Mouse (Mus musculus) gastrocnemius, postnatal 10 days (tissue): ENCODE data around the gene Jam2. TPM values are rescaled to one million over a fixed set of nuclear protein-coding genes. Genes with fewer than 3 reads are reported as not detected.
A peak's percentile ranks its signal among the peaks of the same experiment; 100 is the strongest.

Experiments
- DNase-seq: peaks from one replicate; pipeline ENCODE4 v3.0.0; 2021; ENCODE audit warnings: mixed read lengths
- long read RNA-seq, 2 experiments: library from polyadenylated mRNA; stranded (forward); transcript quantifications; one replicate each; pipeline ENCODE4 v2.0.0; 2021
- total RNA-seq, 2 experiments: library from RNA; stranded (reverse); gene quantifications; 2 replicates each; pipeline ENCODE4 v1.2.3; 2021

The Jam2 gene
- 10 to 100 TPM; 24.3 to 25.4 TPM for total RNA-seq
- long read RNA-seq, experiment 1, partial matches to known transcripts: 0 of 7 reads
- long read RNA-seq, experiment 1, other reads (novel, unspliced or antisense): 6 of 7 reads
- long read RNA-seq, experiment 2, partial matches to known transcripts: 0 of 7 reads
- long read RNA-seq, experiment 2, other reads (novel, unspliced or antisense): 6 of 7 reads

DNA sequence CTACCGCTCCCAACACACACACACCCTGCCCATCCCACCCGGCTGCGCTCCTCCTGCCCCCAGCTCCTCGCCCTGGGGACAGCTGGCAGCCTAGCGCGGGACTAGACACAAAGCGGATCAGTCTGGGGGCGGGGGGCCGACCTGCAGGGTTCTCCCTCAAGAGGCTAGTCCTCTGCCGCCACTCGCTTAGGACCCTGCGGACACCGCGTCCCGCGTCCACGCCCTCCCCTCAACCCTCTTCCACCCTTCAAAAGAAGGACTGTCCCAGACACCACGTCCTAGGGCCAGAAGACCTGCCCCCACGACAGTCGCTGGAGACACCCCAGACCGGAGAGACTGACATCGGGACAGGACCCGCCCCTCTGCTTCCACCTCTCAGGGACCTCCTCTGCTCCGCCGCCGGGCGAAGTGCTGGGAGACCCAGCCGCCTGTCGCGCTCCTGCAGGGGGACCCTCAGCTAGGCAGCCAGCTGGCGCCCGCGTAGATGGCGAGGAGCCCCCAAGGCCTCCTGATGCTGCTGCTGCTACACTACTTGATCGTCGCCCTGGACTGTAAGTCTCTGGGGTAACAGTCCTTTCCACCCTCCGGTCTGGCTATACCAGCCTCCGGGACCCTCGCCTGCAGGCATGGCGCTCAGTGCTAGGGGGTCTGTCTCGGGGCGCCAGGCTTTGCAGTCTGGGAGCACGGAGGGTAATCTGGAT, at the start of gene Jam2:
TSS of gene Jam2 (plus strand) at position 121 of the 701 bp plus-strand sequence.
- DNase-seq: peak; percentile 56

DNA sequence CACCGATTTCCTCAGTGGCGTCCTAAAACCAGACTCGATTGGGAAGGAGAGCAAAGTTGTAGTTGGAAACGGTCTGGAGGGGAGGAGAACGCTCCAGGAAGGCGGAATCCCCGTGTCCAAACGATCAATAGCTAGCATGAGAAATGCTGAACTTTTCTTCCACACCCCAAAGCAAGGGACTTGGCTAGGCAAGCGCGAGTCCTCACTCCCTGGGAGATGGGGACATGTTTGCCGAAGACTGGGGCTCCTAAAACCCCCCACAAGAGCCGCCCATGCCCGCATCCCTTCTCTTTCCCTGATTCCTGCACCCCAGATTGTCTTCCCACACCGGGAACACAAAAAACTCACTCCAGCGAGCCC, 39.1 kb upstream of the Jam2 start:
- DNase-seq: no peak

DNA sequence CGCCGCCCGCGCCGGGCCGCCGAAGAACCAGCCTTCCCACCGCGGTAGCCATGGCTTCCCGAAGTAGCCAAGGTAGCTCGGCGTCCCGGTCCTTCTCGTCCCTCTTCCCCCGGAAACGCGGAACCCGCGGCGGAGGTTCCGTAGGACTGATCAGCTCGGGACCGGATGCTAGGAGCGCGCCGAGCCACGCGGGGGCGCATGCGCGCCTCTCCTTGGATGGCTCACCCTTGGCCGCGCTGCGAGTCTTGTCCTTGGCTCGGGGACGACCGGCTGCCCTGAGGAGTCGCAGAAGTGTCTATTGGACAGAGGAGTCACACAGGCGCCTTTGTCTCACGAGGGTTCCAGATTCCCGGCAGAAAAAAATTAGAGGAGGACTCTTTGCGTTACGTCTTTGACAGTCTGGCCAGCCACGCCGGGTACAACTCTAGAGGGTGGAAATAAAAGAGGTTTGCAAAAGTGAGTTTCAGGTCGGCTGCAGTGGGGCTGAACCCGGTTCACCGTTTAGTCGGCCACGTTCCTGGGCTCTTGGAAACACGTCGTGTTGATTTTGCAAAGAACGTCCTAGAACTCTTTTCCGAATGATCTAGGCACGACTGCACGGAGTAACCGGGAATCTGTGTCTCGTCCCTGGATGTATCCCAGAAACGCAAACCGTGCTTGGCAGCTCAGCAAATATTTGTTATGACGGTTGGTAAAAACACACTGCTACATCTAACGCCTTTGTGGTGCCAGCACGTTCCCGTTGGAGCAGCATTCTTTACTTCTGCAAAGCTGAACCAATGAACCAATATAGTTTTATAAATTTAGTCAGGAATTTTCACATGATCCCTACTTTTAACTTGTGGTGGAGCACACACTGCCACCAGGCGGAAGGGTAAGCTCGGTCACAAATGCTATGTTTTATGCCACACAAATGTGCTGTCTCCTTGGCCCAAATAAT, 38.5 kb upstream of the Jam2 start, which contains the start of gene Mrpl39:
TSS of gene Mrpl39 (minus strand) at position 577 of the 940 bp plus-strand sequence.
- DNase-seq: peak; percentile 98

DNA sequence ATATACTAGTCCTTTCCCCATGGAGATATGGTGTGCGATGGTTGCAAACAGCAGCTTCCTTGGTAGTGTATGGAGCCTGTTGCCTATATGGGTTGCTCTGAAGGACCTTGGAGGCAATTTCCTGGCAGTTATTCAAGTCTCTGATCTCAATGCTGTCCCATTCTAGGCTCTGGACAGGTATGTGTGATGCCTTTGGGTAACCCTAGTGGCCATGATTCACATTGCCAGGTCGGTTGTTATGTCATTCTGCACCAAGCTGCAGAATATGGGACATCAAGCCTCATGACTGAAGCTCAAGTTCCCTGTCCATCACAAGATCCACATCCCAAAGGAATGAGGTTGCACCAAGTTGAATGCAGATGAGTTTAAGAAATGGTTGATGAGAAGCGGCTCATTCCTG, 36.6 kb upstream of the Jam2 start:
- no peak for DNase-seq

DNA sequence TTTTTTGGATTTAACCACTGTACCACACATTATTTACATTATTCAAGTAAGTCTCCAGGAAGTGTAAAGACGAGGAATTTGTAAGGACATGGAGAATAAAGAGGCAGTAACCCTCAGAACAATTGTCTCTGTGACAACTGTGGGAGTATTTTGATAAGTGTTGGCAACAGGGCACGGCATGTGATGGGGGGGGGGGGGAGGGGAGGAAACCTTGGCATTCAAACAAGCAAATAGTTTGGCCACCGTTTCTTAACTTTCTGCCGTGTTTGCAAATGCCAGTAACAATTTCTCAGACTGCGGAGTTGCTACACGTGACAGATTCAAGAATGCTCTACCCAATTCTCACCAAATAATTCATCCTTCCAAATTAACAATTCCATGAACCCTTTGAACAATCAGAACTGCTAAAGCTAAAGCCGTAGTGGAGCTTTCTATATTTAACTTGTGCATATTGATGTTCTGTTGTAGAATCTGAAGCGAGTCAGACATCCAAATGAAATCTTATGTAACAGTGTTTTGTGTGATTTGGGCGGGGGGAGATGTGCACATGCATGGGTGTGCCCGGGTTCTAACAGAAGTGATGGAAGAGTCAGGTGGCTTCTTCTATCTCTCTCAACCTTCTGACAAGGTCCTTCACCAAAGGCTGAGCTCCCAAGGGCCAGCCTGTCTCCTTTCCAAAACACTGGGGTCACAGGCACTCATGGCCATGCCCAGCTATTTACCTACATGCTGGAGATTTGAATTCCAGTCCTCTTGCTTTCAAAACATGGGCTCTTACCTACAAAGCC, 29.0 kb upstream of the Jam2 start:
- DNase-seq: no peak

DNA sequence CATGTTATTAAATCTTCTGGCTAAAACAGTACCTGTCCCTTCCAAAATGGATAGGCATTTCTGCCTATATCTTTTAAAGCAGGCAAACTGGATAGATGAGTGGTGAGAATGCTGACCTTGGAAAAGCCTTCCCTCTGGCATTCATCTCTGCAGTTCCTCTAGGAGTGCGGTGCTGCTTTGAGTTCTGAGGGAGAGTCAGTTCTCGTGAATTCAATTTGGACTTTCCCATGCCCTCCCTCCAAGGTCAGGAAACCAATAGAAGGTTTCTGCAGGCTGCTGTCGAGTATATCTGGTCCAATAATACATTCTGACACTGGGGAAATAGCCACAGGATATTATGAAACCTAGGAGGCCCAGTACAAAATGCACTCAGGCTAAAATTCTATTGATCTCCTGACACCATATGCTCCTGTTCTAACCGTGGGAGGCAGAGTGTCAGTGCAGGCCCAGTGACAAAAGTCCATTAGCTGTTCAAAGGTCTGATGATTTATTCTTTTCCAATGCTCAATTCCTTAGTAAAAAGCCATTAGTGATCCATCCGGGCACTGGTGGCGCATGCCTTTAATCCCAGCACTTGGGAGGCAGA, 28.1 kb upstream of the Jam2 start:
- no peak for DNase-seq

DNA sequence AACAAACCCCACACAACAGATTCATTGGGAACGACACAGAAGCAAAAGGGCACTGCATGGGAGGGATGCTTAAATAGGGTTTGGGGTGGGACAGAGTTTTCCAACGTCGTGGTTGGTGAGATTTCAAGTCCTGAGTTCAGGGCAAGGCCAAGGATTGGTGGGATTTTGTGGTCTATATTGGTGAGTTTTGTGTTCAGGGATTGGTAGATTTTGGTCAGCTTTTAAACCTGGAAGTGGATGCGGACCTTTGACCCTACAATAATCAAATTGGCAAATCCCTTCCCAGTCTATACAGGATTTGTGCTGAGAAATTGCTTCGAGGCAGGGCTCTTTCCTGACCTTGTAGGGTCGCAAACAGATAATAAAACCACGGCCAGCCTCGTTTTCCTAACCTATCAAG, 6.0 kb upstream of the Jam2 start:
- DNase-seq: no peak

DNA sequence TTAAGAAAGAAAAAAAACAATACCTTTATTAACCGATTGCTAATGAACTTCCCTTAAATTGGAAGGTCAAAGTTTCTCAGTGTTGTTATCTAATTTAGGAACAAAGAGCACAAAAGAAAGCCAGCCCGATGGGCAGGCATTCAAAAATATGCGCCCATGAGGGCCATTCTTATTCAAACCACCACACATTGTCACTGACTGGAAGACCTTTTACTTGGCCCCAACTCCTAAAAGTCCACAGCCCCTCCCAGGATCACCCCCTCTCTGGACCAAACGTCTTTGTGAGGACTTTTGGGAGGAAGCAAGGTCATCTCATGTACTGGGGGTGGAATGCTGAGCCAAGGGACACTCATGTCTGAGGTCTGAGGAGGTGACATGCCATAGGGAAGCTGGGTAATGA, 4.7 kb upstream of the Jam2 start:
- no peak for DNase-seq

DNA sequence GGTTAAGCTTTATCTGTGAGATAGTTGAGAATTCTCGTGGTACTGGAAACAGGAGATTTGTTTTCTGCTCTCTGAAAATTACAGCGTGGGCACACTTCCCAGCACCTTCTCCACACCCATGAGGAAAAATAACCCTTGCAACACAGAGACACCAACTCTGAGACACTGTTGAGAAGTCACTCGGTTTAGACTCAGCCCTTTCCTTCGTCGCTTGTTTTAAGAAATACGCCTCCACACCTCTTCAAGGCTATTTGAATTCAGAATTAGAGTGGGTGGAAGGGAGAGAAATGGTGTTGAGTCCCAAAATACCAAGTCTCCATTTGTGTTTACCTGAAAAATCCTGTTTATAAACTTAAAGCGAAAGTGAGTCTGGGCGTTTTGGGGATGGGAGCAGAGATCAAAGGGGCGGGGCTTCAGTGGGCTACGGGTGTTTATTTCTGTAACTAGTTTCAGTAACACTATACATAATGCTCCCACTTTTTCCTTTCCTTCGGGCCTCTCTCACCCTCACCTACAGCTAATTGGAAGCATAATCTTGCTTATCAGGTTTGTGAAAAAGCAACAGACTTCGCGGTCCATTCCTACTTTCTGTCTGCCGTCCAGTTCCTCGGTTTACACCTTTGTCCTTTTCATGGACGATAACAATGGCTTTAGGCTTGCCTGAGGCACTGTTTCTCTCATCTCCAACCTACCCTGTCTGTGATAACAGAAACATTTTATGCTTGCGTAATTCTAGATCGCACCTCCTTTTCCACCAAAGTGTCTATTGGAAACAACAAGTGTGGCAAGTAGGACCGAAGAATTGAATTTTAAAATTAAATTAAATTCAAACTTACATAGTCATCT, 4.1 kb upstream of the Jam2 start:
- DNase-seq: no peak

DNA sequence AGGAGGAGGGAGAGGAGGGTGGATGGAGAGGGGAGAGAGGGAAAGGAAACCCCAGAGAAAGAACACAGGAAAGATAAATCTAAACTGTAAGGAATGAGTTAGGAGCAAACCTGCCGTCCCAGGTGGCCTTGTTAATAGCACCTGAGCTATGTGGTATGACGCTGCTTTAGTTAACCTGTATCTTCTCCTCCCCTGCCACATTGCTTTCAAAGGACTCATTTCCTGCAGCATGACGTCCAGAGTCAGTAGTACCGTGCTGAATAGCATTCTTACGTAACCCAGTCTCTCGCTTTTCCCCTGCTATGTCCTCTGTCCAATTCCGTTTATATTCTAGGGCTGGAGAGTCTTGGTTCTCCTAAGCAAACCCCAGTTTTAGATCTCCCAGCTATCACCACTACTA, 3.0 kb upstream of the Jam2 start:
- DNase-seq: no peak

DNA sequence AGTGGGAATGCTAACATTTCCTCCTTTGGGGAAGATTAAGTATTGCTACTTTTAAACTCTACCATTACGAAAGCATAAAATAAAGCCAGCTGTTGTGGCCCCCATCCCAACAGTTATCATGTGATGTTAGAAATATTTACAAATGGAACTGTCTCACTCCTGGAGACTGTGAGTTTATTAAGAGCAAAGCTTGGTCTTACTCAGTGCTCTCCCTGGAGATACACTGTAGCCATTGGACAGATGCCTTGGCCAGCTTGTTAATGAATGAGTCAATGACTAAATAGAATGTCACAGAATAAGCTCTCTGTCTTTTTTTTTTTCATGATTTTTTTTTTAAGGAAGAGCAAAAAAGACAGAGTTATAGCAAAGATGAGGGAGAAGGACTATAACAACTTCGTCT, 2.5 kb upstream of the Jam2 start:
- DNase-seq: peak; percentile 16

DNA sequence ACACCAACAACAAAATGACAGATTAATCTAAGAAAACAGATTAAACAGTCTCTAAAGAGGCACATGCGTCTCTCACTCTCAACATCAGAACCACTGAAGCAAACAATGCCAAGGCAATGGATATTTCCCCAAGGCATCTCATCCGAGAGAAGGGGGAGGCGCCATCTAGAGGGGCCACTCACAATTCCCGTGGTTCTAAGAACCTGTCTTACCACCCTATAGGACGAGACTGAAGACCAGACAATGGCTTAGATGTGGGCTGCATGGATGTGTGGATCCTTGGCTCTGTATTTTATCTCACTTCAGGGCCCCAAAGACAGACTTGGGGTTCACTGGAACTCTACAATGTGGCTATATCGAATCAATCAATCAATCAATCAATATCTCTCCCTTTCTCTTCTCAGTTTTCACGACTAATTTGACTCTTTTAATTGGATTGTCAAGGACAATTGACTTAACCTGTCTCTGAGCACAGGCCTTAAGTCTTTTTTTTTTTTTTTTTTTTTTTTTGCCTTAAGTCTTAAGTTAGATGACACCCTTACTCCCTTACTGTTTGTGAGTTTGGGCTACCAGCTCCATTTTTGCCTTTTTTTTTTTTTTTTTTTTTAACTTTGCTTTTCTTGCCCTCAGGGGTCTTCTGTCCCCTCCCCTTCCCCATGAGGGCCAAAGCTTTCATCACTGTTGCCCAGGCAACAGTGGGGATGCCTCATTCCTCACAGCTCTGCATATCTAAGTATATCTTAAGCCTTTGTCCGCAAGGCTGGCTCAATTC, 1.2 kb upstream of the Jam2 start:
- no peak for DNase-seq

DNA sequence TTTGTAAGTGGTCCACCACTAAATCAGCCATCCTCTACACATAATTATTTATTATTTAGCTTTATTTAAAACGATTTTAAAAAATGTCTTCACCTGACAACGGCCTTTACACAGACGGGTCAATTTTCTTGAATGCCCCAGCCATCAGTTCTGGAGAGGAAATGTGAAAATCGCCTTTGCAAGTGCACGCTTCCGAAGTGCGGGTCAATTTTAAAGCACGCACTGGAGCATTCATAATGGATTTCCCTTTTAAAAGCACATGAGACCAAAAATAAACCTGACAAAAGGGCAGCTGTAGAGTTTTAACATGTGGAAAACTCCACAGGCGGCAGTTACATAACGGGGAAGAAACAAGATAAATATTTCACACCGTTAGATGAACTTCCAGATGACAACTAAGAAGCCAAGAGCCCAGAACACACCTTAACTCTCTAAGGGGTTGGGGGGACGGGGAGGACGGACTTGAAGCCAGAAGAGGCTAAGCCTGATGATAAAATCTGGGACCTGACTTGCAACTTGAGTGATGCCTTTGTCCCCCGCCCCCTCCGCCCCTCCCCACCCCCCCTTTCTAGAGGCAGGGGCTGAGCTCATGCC, 558 bp upstream of the Jam2 start:
- no peak for DNase-seq

DNA sequence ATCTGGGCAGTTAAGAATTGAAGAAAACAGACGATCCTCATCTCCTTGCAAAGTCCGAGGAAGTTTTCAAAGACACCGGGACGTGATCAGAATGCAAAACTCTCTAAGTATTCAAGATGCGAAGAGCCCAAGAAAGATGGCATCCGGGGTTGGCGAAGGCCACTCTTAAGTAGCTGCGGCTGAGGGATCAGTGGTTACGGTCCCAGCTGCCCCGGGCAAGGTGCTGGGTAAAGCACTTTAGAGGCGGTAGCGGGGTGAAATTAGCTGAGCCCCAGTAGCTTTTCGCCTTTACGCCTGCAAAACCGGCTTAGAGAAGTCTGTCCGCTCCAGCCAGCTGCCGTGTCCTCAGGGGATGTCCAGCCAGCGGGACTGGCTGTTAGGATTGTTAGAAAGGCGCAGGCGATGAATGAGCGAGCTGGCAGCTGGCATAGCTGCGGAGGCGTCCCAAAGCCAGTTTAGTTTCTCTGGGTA, 873 bp downstream of the Jam2 start:
- DNase-seq: peak; percentile 37

DNA sequence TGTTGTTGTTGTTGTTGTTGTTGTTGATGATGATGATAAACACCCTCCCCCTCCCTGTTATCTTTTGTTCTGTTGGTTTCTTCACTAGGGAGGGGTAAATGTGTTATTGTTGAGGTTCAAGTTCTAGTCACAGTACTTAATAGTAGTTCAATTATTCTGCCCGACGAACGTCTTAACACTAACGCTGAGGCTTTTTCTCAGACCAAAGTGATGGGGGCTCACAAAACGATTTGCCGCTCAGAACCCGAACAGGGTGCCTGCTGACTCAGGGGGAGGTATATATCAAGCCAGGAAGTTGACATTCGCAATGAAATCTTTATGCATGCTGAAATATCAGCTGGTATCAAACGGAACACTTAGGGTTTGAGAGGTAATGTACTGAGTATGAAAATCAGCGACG, 1.4 kb downstream of the Jam2 start:
- DNase-seq: no peak

DNA sequence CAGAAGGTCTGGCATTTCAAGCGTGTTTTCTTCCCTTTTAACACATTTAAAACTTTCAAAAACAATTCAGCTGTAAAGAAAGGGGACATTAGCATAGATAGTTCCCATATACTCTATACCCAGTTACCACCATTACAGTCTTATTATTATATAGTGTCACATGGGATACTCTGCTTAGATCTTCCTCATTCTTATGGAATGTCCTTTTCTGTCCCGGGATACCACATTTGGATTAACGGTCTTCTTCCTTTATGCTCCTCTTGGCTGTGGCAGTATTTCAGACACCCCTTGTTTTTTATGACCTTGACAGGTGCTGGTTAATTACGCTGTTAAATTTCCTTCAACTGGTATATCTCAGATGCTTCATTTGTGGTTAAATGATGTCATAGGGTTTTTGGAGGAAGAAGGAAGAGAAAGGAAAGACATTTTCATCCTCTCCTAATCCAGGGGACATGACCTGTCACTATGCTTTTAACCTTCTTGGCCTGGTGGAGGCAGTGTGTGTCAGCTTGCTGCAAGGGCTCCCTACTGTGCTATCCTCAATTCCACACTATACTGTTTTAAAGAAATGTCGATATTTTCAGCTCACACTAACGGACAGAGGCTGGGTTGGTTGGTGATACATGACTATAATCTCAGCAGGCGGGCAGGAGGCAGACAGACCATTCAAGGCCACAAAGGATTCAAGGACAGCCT, 2.3 kb downstream of the Jam2 start:
- DNase-seq: no peak

DNA sequence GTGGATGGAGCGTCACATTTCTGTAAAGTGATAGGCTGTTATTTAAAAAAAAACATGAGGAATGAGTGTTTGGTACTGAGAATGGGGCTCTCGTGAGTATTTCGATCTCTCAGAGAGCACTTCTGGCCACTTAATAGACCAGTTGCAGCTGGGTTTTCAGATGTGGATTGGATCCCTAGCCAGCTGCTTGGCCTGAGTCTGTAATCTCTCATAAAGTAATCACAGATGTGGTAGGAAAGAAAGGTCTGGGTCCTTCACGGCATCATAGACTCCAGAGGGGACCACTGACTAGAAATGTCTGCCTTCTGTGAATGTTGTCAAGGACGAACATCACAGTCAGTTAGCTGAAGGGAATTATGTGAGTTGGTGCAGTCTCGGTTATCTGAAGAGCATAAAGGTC, 4.5 kb downstream of the Jam2 start:
- no peak for DNase-seq

DNA sequence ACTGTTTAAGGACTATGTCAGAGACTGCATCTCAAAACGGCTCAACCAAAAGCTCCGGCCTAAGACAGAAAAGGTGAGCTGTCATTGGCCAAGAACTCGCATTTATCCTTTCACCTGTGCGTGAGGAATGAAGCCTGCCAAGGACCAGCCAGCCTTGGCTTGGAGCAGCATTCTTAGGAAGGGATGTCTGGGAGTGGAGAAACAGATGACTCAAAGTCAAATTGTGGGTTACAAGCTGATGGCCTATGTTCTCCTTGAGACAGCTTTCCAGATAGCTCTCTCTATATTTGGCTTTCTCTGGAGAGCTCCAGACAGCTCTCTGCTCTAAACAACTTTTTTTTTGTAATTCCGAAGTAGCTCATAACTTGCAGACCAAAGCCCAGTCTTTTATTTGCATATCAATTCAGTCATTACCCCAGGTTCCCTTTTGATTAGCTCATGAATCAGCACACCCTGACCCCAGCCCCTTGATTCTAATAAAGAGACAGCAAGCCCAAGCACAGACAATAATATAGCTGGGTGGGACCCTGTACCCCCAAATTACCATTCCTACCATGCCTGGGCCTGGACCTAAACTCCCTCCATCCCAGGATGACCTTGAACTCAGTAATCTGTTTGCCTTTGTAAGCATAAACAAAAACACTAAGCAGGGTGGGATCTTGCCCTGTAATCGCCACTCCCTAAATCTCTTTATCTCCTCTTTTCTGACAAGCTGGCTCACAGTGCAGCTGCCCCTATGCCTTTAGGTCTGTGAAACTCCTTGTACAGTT, 5.1 kb downstream of the Jam2 start:
- no peak for DNase-seq
